Mouse (Mus musculus): ENCODE measurements around the gene Ercc2. TPM values are rescaled to one million over a fixed set of nuclear protein-coding genes. Genes with fewer than 3 reads are reported as not detected.

Gene Ercc2
- polyA plus RNA-seq, 1 experiment from 2014 or later: 17.6 TPM

DNA sequence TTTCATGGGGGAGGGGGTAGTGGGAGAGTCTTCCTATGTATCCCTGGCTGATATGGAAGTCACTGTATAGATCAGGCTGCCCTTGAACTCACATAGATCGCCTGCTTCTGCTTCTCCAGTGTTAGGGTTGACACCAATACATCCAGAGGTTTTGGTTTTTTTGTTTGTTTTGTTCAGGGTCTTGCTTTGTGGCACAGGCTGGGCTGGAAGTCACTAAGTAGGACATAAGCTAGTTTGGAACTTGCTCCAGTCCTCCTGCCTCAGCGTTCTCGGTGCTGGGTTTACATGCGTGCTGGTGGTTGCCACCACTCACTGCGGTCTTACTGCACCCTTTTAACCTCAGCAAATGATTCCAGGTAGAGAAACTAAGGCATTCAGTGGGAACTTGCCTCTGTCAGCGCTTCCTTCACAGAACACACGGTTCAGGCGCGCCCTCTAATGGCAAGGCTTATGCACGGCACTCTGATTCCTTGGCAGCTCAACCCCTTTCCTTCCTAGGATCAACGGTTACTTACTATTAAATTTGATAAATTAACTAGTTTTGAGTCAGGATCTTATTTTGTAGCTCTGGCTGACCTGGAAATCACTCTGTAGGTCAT lies 38.5 kb upstream of the Ercc2 start:
- H3K4me2 ChIP-seq (ENCODE audit: low read depth, low read length): peak overlapping the region; percentile 34
- no peak overlapping the region for H3K4me3 ChIP-seq (ENCODE audit: low read length)
- no peaks in the 10 kb centered on the region for H3K36me3 ChIP-seq (ENCODE audit: control insufficient read depth, insufficient read depth, low read length)
- no peaks in the 10 kb centered on the region for H3K9me3 ChIP-seq (ENCODE audit: control insufficient read depth, low read length)
- H3K9ac ChIP-seq (ENCODE audit: low read depth, low read length): no peak overlapping the region
- H3K27me3 ChIP-seq (replicated peaks; ENCODE audit: control insufficient read depth, insufficient read depth, low read length): no peaks in the 10 kb centered on the region
- no peak for ATAC-seq
- peaks cover 30% of the 10 kb centered on the region for H3K4me1 ChIP-seq (ENCODE audit: control insufficient read depth, insufficient read depth, low read length)
- H3K27ac ChIP-seq (ENCODE audit: low read length): no peak overlapping the region
- 2% methylated on average over 11 of the region's 11 CpGs for WGBS

DNA sequence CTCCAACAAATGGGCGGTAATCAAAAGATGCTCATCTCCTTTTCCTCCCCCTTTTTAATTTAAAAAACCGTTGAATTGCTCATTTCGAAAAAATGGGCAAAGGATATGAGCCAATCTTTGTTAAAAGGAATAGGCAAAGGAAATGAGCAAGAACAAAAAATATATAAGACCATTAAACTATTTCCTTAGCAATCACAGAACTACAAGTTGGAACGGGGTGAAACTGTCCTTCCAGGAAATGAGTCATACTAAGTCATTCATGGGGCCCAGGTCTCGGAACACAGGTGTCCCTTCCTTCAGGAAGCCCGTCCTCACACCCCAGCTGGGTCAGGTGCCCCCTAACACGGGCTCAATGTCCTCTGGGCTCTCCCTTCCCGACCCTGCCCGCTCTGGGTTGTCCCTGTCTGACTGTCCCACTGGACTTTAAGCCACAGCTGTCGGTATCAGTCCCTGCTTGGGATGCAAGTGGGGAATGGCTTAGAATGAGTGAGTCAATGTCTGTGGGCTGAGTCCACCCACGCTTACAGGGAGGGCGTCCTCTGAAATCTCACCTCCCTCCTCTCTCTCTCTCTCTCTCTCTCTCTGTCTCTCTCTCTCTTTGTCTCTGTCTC lies 37.5 kb upstream of the Ercc2 start, which contains the start of gene Ercc1:
Gene Ercc1, plus strand, starts transcription at position 542 of the 611 bp plus-strand sequence.
- peaks cover 30% of the 10 kb centered on the region for H3K4me1 ChIP-seq (ENCODE audit: control insufficient read depth, insufficient read depth, low read length)
- peak; percentile 5; the same call in 1 of the 2 replicates for ATAC-seq
- WGBS: 20% methylated on average over 12 of the region's 12 CpGs

GRCm38 (mm10) chr7:19344938-19345471 lies 36.8 kb upstream of the Ercc2 start:
- peak overlapping the region; percentile 95 for H3K4me2 ChIP-seq (ENCODE audit: low read depth, low read length)
- H3K27me3 ChIP-seq (replicated peaks; ENCODE audit: control insufficient read depth, insufficient read depth, low read length): no peaks in the 10 kb centered on the region
- under 1% methylated on average over 31 of the region's 31 CpGs for WGBS
- H3K27ac ChIP-seq (ENCODE audit: low read length): peak overlapping the region; percentile 89
- H3K9ac ChIP-seq (ENCODE audit: low read depth, low read length): peak overlapping the region; percentile 81
- ATAC-seq: peak; percentile 93
- peak overlapping the region; percentile 87 for H3K4me3 ChIP-seq (ENCODE audit: low read length)
- H3K36me3 ChIP-seq (ENCODE audit: control insufficient read depth, insufficient read depth, low read length): 0 out of 2 replicates have a peak, but pooled peaks cover 7% of the 10 kb centered on the region
- no peaks in the 10 kb centered on the region for H3K9me3 ChIP-seq (ENCODE audit: control insufficient read depth, low read length)
- H3K4me1 ChIP-seq (ENCODE audit: control insufficient read depth, insufficient read depth, low read length): peaks cover 30% of the 10 kb centered on the region

More for the DNA sequence above, 37.5 kb upstream of the Ercc2 start, which contains the start of gene Ercc1:
- Histone ChIP-seq H3K4me3 (ENCODE audit: low read length) (peak within 1 kb of the TSS; percentile 87), H3K27me3 (replicated peaks; ENCODE audit: control insufficient read depth, insufficient read depth, low read length) (no peaks in the 10 kb centered on the region), H3K9ac (ENCODE audit: low read depth, low read length) (peak within 1 kb of the TSS; percentile 81), H3K27ac (ENCODE audit: low read length) (peak within 1 kb of the TSS; percentile 89), H3K9me3 (ENCODE audit: control insufficient read depth, low read length) (no peaks in the 10 kb centered on the region), H3K4me2 (ENCODE audit: low read depth, low read length) (peak within 1 kb of the TSS; percentile 95), H3K36me3 (ENCODE audit: control insufficient read depth, insufficient read depth, low read length) (0 out of 2 replicates have a peak, but pooled peaks cover 5% of the 10 kb centered on the region)

- H3K9ac ChIP-seq (ENCODE audit: low read depth, low read length): no peak overlapping the region
- peaks cover 15% of the 10 kb centered on the region for H3K36me3 ChIP-seq (ENCODE audit: control insufficient read depth, insufficient read depth, low read length)
- no peak for ATAC-seq
- H3K27ac ChIP-seq (ENCODE audit: low read length): no peak overlapping the region
- WGBS: 80% methylated on average over 13 of the region's 13 CpGs
- H3K4me2 ChIP-seq (ENCODE audit: low read depth, low read length): no peak overlapping the region
- no peaks in the 10 kb centered on the region for H3K27me3 ChIP-seq (replicated peaks; ENCODE audit: control insufficient read depth, insufficient read depth, low read length)
- peaks cover 9% of the 10 kb centered on the region for H3K4me1 ChIP-seq (ENCODE audit: control insufficient read depth, insufficient read depth, low read length)
- no peaks in the 10 kb centered on the region for H3K9me3 ChIP-seq (ENCODE audit: control insufficient read depth, low read length)
- H3K4me3 ChIP-seq (ENCODE audit: low read length): no peak overlapping the region
Measured at GRCm38 (mm10) chr7:19349188-19349915, 32.5 kb upstream of the Ercc2 start.

- no peak for ATAC-seq
- 94% methylated on average over 8 of the region's 8 CpGs for WGBS
Measured at GRCm38 (mm10) chr7:19350221-19350620, 31.6 kb upstream of the Ercc2 start.

DNA sequence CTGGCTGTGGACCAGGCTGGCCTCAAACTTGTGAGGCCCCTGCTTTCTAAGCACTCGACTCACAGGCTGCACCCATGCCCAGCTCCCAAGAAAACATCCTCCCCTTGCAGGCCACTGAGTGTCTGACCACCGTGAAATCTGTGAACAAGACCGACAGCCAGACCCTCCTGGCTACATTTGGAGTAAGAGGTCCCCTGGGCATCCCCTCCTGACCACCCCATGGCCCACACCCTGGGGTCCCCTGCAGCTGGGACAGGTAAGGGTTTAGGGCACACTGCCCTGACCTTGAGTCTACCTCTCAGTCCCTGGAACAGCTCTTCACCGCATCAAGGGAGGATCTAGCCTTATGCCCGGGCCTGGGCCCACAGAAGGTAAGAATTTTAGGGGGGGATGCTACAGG lies 26.8 kb upstream of the Ercc2 start:
- no peak for ATAC-seq
- WGBS: 89% methylated on average over 5 of the region's 5 CpGs
- no peak overlapping the region for H3K9ac ChIP-seq (ENCODE audit: low read depth, low read length)
- no peaks in the 10 kb centered on the region for H3K9me3 ChIP-seq (ENCODE audit: control insufficient read depth, low read length)
- H3K4me3 ChIP-seq (ENCODE audit: low read length): no peak overlapping the region
- H3K36me3 ChIP-seq (ENCODE audit: control insufficient read depth, insufficient read depth, low read length): peaks cover 18% of the 10 kb centered on the region
- H3K27ac ChIP-seq (ENCODE audit: low read length): no peak overlapping the region
- no peaks in the 10 kb centered on the region for H3K27me3 ChIP-seq (replicated peaks; ENCODE audit: control insufficient read depth, insufficient read depth, low read length)
- peaks cover 12% of the 10 kb centered on the region for H3K4me1 ChIP-seq (ENCODE audit: control insufficient read depth, insufficient read depth, low read length)
- H3K4me2 ChIP-seq (ENCODE audit: low read depth, low read length): no peak overlapping the region

More at GRCm38 (mm10) chr7:19350221-19350620, 31.6 kb upstream of the Ercc2 start:
- Histone ChIP-seq H3K36me3 (ENCODE audit: control insufficient read depth, insufficient read depth, low read length) (peaks cover 19% of the 10 kb centered on the region), H3K27me3 (replicated peaks; ENCODE audit: control insufficient read depth, insufficient read depth, low read length) (no peaks in the 10 kb centered on the region), H3K4me3 (ENCODE audit: low read length) (no peak overlapping the region), H3K9ac (ENCODE audit: low read depth, low read length) (no peak overlapping the region), H3K9me3 (ENCODE audit: control insufficient read depth, low read length) (no peaks in the 10 kb centered on the region), H3K27ac (ENCODE audit: low read length) (no peak overlapping the region), H3K4me1 (ENCODE audit: control insufficient read depth, insufficient read depth, low read length) (peaks cover 6% of the 10 kb centered on the region), H3K4me2 (ENCODE audit: low read depth, low read length) (no peak overlapping the region)

DNA sequence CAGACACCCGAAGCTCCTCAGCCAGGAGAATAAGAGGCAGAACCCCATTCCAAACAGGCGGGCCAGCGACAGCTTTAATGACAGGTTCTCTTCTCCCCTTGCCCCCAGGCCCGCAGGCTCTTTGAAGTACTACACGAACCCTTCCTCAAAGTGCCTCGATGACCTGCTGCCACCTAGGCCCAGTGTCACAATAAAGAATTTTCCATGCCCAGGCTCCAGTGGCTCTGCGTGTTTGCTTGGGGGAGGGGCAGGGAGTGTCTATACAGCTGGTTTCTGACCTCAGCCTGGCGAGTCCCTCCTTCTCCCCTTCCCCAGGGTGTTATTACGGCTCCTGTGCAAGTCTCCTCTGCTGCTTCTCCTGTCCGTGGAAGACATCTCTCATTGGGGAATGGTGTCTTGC lies 25.5 kb upstream of the Ercc2 start:
- Histone ChIP-seq H3K9ac (ENCODE audit: low read depth, low read length) (no peak overlapping the region), H3K9me3 (ENCODE audit: control insufficient read depth, low read length) (no peaks in the 10 kb centered on the region), H3K4me1 (ENCODE audit: control insufficient read depth, insufficient read depth, low read length) (peaks cover 19% of the 10 kb centered on the region), H3K36me3 (ENCODE audit: control insufficient read depth, insufficient read depth, low read length) (peaks cover 9% of the 10 kb centered on the region; the same call in 1 of the 2 replicates), H3K4me3 (ENCODE audit: low read length) (no peak overlapping the region), H3K4me2 (ENCODE audit: low read depth, low read length) (no peak overlapping the region), H3K27me3 (replicated peaks; ENCODE audit: control insufficient read depth, insufficient read depth, low read length) (no peaks in the 10 kb centered on the region), H3K27ac (ENCODE audit: low read length) (no peak overlapping the region)
- no peak for ATAC-seq
- 70% methylated on average over 10 of the region's 10 CpGs for WGBS

GRCm38 (mm10) chr7:19357381-19358375 lies 24.1 kb upstream of the Ercc2 start:
- Histone ChIP-seq H3K9ac (ENCODE audit: low read depth, low read length) (peak overlapping the region; percentile 73; the same call in 1 of the 2 replicates), H3K9me3 (ENCODE audit: control insufficient read depth, low read length) (no peaks in the 10 kb centered on the region), H3K27ac (ENCODE audit: low read length) (no peak overlapping the region), H3K4me1 (ENCODE audit: control insufficient read depth, insufficient read depth, low read length) (peaks cover 27% of the 10 kb centered on the region), H3K4me2 (ENCODE audit: low read depth, low read length) (peak overlapping the region; percentile 98), H3K27me3 (replicated peaks; ENCODE audit: control insufficient read depth, insufficient read depth, low read length) (no peaks in the 10 kb centered on the region), H3K36me3 (ENCODE audit: control insufficient read depth, insufficient read depth, low read length) (peaks cover 9% of the 10 kb centered on the region; the same call in 1 of the 2 replicates), H3K4me3 (ENCODE audit: low read length) (peak overlapping the region; percentile 68; the same call in 1 of the 2 replicates)
- 90% methylated on average over 25 of the region's 25 CpGs for WGBS
- no peak for ATAC-seq

Data from intestine, embryonic 16.5 days (tissue).